Mouse (Mus musculus): ENCODE measurements at regions not wholly inside any gene's neighbourhood (a gene's known extent, or its start where the extent isn't known, plus 50 kb on each side); places are given as distances from the start of the nearest gene placed in this dataset.

GRCm38 (mm10) chr17:80827361-80827760 is 99.1 kb upstream of the Map4k3 start:
- no peak for DNase-seq

GRCm38 (mm10) chr17:80825971-80826730 is 97.9 kb upstream of the Map4k3 start:
- DNase-seq, result peak; percentile 33

DNA sequence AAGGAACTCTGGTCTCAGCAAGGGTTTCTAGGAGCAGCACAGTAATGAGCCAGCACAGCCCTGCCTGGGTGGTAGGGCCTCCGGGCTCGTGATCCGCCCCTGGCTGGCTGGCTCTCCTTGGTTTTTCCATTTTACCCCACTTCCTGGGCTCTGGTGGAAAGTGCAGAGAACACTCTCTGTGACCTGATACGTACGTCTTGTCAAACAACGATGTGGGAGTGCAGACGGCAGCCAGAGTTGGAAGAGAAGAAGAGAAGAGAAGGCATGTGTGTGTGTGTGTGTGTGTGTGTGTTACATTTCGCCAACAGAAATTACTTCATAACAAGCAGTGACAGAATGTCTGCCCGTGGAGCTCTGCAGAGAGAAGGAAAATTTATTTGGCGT is 97.2 kb upstream of the Map4k3 start:
- DNase-seq, result peak; percentile 7

GRCm38 (mm10) chr17:80824826-80825517 is 96.7 kb upstream of the Map4k3 start:
- DNase-seq, result no peak

DNA sequence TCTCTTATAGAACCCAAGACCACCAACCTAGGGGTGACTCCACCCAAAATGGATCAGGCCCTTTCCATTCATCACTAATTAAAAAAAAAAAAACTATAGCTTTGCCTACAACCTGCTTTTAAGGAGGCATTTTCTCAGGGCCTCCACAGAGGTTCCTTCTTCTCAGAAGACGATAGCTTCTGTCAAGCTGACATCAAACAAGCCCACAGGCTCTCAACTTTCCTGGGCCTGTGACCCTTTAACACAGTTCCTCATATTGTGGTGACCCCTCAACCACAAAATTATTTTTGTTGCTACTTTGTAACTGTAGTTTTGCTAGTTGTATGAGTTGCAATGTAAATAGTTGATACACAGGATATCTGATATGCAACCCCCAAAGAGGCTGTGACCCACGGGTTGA is 96.0 kb upstream of the Map4k3 start:
- no peak for DNase-seq

- no peak for DNase-seq
Measured at GRCm38 (mm10) chr17:80820888-80821287, 92.6 kb upstream of the Map4k3 start.

- DNase-seq, result no peak
Measured at GRCm38 (mm10) chr17:80818477-80819028, 90.3 kb upstream of the Map4k3 start.

GRCm38 (mm10) chr17:80815747-80816146 is 87.5 kb upstream of the Map4k3 start:
- peak; percentile 38 for DNase-seq

DNA sequence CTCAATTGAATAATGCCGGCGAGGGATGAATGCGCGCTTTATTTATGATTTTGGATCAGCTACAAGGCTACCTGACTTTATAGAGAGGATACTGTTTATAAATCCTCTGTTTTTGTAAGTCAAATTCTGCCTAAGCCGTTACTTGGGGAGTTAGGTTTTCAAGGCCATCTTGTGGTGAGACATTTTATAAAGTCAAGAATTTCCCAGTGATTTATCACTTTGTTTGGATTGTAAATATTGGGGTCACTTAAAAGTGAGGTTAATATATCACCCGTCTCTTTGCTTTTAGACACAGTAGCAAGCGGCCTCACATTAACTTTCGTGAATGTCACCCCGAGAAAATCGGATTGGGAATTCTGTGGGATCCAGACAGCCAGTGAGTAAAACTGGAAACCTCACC is 84.9 kb upstream of the Map4k3 start:
- no peak for DNase-seq

- no peak for DNase-seq
Measured at GRCm38 (mm10) chr17:80809275-80809674, 81.0 kb upstream of the Map4k3 start.

GRCm38 (mm10) chr17:80808069-80808468 is 79.8 kb upstream of the Map4k3 start:
- DNase-seq, result no peak

DNA sequence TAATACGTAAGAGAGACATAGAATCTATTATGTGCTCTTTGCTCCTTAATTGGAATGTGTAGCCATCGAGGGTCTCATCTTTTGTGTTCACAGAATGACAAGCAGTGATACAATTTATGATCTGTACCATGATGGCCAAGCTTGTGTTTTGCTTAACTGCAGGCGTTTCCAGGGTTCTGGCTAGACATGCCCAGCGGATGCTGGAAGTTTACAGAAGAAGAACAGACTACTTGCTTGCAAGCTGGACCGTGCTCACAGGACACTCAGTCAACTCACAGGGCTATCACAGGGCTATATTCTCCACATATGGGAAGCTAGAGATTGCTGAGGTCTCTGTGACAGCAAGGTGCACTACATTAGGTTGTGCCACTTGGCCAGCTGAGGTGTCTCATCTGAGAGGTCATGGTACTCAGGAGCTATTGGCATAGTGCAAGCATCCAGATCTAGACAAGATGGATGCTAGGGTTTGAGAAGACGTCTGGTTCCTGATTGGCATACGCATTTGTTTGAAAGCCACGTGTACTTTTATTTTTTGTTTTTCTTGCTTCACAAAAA is 75.2 kb upstream of the Map4k3 start:
- DNase-seq, result no peak

GRCm38 (mm10) chr17:80802622-80803021 is 74.3 kb upstream of the Map4k3 start:
- no peak for DNase-seq

- no peak for DNase-seq
Measured at GRCm38 (mm10) chr17:80801991-80802390, 73.7 kb upstream of the Map4k3 start.

DNA sequence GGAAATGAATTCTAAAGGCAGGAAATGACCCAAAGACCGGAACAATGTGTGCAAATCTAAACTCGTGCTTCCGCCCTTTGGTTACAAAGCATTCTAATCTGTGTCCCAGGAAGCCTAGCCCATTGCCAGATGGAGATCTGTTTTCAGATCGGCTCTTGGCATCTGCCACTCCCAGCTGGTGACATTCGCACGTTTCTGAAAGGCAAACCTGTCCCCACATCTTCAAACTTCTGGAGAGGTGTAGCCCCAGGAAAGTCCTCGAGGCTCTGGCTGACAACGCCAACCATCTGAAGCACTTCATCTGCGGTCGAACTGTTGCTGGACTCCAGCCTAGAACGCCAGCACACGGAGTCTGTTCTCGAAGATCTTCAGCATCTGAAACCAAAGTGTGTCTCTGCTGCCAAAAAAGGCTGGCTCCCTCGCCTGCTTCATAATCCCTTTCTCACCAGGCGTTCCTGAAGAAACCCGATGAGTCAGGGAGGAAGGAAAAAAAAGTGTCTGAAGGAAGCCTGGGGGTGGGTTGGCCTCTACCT is 73.2 kb upstream of the Map4k3 start:
- peak; percentile 52 for DNase-seq

DNA sequence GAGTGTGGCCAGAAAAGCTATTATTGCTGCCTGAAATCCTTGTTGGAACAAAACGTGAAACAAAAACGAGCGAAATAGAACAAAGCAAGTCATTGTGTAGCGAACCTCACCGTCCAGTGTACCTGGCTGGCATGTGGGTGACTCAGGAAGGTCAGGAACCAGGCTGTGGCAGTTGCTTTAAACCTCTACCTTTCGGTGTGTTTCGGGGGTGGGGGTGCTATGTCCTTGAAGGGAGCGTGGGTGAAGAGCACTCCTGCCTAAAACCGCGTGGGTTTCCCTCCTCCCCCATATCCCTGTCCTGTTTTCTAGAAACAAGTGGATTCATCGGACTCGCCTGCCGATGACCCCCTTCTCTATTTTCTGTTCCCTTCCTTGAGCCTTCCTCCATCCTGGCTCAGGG is 72.6 kb upstream of the Map4k3 start:
- DNase-seq, result no peak

- no peak for DNase-seq
Measured at GRCm38 (mm10) chr17:80800454-80800853, 72.2 kb upstream of the Map4k3 start.

- DNase-seq, result no peak
Measured at GRCm38 (mm10) chr17:80799061-80799460, 70.8 kb upstream of the Map4k3 start.

DNA sequence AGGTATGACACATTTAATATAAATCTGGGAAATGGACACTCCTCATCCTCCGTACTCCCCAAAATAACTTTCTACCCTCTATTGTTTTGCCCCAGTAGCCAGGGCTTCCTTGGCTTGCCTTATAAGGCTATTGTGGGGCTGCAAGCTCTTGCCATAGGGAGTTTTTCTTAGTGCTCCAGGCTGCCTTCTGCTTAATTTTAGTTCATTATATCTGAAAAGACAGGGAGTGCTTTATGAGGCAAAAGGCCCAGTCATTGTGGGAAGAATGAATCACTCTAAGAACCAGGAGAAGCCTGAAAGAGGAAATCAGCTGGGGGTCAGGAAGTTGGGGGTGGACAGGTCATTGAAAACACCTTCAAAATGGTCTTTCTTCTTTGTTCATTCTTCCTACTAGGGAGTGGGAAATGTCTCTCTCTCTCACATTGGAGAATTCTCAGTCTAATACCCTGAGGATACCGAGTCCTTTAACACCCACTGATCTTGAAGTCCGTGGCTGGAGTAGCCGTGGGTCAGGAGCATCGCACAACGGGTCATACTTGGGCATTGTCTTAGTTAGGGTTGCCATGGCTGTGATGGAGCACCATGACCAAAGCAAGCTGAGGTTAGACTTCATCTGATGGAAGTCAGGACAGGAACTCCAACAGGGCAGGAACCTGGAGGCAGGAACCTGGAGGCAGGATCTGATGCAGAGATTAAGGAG is 70.1 kb upstream of the Map4k3 start:
- DNase-seq, result no peak

- peak; percentile 15 for DNase-seq
Measured at GRCm38 (mm10) chr17:80796790-80797189, 68.5 kb upstream of the Map4k3 start.

DNA sequence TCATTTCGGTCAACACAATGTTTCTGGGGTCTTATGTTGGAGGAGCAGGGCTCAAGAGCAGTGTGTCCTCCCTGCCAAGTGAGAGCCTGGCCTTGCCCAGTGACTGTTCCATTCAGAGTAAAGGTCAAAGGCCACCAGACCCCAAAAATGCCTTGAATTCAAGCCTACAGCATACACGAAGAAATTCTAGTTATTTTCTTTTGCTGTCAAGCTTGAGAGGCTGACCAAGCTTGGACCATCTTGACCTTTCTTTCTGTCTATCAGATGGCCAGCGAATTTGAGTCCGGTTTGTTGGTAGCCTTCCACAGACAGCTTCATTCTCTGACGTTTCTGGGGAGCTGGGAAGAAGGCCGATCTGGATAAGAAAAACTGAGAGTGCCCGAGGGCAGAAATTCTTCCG is 68.1 kb upstream of the Map4k3 start:
- DNase-seq, result no peak

DNA sequence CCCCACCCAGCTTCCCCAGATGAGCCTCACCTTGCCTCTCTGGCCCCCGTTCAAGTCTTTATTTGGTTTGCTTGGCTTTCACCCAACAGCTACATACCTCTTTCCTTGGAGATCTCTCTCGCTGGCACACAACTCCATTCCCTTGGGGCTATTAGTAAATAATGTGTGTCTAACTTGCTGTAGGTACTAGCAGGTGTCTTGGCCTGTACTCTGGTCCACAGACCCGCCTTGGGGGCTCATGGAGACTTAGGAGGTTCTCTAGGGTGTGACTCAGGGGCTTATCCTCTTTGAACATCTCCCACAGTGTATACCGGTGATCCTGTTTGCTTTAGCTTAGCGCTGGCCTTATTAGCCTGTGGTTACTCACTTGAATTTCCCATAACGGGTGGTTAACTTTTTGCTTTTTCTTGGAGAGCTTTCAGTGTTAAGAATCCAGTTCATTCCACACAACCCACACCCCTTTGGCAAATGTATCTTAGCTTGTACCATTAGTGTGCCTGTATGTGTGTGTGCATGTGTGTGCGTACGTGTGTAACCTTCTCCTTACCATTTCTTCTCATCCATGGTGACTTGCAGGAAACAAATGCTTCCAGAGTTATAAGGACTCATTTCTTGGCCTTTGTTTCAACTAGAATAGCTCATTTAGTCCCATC is 67.3 kb upstream of the Map4k3 start:
- no peak for DNase-seq
